Mouse (Mus musculus): ENCODE data around the gene Fam117a.

DNA sequence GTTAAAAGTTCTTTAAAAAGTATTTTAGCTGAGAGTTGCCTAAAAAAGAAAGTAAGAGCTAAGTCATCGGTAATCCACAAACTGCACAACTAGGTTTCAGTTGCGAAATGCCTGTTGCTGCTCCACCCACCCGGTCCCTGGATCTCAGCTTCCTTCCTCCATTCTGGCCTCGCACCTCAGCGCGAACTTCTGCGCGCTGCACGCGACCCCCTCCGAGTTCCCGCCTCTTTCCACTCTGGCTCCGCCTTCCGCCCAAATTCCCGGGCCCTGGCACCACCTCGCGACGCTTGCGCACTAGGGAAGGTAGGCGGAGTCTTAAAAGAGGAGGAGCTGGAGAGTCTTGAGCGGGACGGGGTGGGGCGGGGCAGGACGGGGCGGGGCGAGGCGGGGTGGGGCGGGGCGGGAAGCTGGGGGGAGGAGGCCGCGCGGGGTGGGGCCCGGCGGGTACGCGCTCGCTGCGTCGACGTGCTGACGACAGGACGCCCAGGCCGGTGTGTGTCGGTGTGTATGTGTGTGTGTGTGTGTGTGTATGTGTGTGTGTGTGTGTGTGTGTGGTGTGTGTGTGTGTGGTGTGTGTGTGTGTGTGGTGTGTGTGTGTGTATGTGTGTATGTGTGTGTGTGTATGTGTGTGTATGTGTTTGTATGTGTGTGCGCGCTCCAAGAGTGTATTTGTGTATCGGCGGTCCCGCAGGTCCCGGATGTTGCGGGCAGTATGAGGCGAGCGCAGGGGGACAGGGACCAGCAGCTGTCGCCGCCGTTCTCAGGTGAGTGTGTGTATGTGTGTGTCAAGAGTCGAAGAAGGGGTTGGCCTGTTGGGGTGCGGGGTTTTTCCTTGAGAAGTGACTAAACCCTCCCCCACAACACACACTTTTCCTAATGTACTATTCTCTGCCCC, 77.1 kb downstream of the Fam117a start, which contains the start of gene Spop:
- no peak for TF ChIP-seq CTCF (IDR thresholded peaks at IDR 0.05; ENCODE audit: borderline replicate concordance, insufficient read depth, low read depth, low read length)
- peak; percentile 50; the same call in 1 of the 2 replicates for TF ChIP-seq POLR2A (IDR thresholded peaks at IDR 0.05; ENCODE audit: borderline replicate concordance, insufficient read depth, low read length)

Data from cerebellum, adult 2 months (tissue).